Mouse (Mus musculus) heart, postnatal 0 days (tissue): ENCODE results near the gene Aff2.

Experiments
- CTCF ChIP-seq: IDR thresholded peaks from 2 replicates; pipeline ENCODE4 v1.5.1; 2016; ENCODE audit warnings: antibody characterized with exemption, control low read depth, low read depth
- EP300 ChIP-seq: IDR thresholded peaks from 2 replicates; pipeline ENCODE4 v1.6.1; 2016; ENCODE audit warnings: antibody characterized with exemption, low read depth

DNA sequence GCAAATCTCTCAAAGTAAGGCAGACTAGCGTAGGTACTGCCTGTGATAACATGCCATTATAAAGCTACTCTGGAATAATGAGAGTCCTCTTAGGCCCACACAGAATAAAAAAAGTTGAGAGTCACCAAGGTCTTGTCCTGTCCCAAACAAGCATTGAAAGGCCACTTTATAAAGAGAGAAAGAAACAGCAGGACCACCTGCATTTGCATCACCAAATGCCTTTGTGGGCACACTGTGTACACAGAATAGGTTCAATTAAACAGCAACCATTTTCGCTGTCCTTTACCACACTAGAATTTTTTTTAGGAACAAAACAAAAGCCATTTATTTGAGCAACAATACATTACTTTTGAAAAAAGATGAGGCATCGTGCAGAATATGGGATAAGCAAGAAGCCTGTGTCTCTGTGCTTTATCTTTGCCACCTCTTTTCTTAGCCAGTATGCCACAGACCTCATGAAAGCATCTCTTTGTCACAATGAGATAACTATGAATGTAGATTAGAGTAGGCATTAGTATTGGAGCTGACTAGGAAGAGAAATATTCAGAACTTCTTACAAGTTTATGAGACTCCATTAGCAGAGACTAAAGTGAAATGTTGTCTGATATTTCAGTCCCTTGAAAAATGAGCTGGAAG is 385.0 kb downstream of the Aff2 start:
- TF ChIP-seq CTCF (no peak), EP300 (no peak)
